Mouse (Mus musculus): Measurements from ENCODE around the gene Ppp1r17.

Gene Ppp1r17

GRCm38 (mm10) chr6:56017291-56017994, at the start of gene Ppp1r17:
Ppp1r17 (plus strand) TSS chr6:56017497.
- no peak for DNase-seq (ENCODE audit: low spot score)

- DNase-seq (ENCODE audit: low spot score): no peak
Observed at GRCm38 (mm10) chr6:55972998-55973397, 44.3 kb upstream of the Ppp1r17 start.

DNA sequence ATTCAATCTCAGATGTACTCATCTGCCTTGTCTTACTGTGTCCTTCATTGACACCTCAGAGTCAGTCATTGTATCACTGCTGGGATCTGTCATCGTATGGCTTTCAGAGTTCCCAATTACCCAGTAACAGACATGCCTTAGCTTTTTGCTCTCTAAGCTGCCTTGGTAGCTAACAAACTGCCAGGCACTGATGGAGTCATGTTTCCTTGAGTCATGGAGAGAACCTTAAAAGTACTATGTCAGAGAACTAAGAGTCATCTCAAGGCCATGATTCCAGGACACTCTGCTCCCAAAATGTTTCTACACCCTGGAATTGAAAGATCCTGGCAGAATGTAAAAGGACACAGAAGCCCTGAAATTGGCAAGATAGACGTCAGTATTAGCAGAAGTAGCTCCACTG, 37.5 kb upstream of the Ppp1r17 start:
- no peak for DNase-seq (ENCODE audit: low spot score)

DNA sequence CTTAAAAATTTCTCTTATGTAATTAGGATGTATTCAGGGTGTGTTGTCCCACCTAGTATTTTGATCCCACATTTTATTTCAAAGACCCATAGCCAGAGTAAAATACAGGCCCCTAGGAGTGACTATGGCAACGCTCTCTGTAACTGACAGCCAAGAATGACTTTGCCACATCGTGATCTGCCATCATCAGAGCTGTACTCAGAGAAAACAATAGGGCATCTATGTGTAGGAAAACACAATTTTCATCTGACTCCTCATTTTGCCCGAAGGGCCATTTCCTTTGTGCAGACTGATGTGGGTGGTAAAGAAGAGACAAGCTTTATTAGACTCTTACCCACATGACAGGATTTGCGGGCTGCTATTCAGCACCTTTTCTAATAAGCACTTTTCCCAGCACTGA, 8.6 kb upstream of the Ppp1r17 start:
- no peak for DNase-seq (ENCODE audit: low spot score)

DNA sequence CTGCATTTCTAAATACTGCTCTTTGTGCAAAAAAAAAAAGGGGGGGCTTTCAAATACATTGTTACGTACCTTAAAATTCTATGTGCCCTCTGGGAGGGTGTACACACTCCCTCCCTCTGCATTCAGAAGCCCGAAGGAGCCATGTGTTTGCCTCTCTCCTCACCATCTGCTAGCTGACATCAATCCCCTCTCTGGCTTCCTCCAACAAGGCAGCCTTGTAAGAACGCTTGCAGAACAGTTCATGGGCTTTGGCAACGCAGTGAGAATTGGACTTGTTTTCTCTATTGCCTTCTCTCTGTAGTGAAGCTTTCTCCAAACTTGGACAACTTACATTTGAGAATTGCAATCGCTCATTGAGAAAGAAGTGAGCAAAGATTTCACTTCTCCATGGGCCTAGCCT, 4.9 kb upstream of the Ppp1r17 start:
- DNase-seq (ENCODE audit: low spot score): no peak

GRCm38 (mm10) chr6:56019632-56020031, 2.3 kb downstream of the Ppp1r17 start:
- DNase-seq (ENCODE audit: low spot score): no peak

- no peak for DNase-seq (ENCODE audit: low spot score)
Observed at GRCm38 (mm10) chr6:56025533-56025932, 8.2 kb downstream of the Ppp1r17 start.

DNA sequence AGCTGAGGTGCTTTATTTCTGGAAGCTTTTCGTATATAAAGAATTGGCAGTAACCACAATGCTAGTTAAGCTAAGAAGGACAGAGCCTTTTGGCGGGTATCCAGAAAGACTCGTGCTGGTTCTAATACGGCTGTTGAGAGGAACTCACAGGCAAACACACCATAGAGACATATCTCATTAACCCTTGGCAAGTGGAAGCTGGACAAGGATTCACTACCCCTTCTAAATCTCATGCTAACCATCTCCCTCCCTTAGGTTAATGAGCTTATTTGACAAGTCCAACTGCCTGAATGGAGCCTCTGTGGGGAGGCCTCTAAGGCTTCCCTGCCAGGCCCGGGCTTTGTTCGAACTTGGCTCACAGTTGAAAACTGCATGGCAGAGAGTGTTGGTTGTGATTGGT, 10.0 kb downstream of the Ppp1r17 start:
- no peak for DNase-seq (ENCODE audit: low spot score)

DNA sequence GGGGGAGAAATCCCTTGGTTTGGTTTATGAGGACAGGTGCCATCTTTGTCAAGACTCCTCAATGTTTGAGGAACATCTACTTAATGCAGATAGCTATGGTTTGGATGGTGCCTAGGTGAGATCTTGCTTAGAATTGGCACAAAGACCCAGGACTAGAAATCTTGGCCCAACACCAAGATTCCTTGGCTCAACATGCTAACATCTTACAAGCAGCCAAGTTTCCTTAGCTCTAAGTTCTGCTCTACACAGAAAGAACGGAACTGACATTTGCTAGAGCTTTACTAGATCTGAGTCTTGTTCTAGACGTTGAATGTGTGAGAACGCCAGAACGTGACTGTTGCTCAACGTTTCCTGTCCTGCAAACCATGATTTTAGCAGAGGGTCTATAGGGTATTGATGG, 10.7 kb downstream of the Ppp1r17 start:
- DNase-seq (ENCODE audit: low spot score): no peak

DNA sequence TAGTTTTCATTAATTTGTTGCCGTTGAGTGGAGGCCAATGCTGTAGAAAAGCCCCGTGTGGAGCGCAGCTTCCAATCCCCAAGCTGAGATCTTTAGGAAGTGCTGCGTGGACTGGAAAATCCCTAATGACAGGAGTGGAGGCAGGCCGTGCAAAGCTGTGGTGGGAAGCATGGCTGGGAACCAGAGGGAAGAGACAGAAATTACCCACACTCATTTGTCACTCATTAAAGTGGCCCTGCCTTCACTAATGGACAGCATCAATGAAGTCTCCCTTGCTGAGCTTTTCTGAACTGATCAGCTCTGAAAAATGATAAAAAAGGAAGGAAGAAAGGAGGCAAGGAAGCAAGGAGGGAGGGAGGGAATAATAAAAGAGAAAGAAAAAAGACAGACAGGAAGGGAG, 12.7 kb downstream of the Ppp1r17 start:
- DNase-seq (ENCODE audit: low spot score): no peak

DNA sequence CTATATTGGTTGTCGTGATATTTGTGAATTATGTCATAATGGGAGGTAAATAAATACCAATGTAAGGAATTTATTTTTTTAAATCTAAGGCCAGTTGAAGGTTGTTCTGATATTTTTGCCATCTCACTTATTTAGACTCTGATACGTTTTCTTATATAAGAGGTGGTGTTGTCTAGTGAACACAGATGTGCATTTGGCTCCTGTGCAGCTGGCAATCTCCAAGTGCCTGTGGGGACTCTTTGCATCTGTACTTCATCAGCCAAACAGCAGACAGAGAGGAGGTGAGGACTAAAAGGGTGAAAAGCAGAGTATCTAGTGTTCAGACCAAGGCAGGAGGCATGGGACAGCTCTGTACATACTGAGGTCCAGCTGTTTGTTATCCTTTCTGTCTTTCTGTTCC, 14.9 kb downstream of the Ppp1r17 start:
- DNase-seq (ENCODE audit: low spot score): no peak

DNA sequence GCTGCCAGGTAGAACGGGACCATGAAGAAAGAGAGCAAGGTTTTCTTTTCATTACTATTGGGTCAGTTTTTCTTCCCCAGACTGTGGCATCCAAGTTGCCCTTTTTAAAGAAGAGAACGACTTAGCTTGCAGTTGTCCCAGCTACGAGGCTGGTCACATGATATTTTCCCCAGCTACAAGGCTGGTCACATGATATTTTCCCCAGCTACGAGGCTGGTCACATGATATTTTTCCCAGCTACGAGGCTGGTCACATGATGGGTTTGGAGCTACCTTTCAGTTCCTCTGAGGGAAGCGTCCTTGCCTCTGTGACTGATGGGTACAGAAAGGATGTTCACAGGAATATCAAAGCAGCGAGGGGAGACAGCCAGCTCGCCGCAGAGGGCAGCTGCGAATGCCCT, 17.8 kb downstream of the Ppp1r17 start:
- no peak for DNase-seq (ENCODE audit: low spot score)

DNA sequence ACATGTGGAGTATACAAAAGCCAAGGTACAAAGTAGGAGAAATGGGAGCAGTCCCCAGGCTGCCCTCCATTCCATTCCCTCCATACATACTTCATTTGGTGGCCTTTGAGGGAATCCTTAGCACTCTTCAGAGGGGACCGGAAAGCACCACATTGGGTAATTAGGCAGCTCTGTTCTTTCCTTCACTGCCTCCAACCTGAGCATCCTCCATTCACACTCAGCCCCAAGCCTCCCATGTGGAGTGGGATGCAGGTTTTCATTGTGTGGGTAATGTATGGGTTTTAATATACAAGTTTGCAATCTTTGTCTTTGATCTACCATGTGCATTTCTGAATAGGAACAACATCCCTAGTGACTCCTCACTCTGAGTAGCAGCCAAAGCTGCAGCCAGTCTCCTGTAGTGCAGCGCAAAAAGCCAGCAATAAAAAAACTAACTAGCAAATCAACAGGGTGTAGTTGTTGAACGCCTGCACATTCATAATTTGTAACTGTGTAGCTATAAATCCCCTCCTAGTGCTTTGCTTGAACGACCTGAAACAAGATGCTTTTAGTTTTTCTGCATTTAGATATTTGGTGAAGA, 22.3 kb downstream of the Ppp1r17 start:
- DNase-seq (ENCODE audit: low spot score): no peak

DNA sequence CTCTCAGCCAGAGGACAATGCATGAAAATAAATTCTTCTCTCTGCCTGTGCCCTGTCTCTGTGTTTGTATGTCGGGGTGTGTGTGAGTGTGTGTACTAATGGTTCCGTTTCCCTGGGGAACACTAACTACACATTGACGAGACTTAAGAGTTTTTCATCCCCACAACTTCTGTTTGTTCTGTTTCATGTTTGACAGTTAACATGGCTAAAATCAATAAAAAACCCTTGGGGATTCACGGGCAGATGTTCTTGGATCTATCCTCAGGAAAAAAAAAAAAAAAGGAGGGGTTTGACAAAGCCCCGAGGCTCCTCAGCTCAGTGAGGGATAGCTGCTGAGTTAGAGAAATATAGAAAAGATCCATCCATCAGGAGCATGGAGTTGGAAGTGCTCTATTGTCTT, 27.0 kb downstream of the Ppp1r17 start:
- no peak for DNase-seq (ENCODE audit: low spot score)

DNA sequence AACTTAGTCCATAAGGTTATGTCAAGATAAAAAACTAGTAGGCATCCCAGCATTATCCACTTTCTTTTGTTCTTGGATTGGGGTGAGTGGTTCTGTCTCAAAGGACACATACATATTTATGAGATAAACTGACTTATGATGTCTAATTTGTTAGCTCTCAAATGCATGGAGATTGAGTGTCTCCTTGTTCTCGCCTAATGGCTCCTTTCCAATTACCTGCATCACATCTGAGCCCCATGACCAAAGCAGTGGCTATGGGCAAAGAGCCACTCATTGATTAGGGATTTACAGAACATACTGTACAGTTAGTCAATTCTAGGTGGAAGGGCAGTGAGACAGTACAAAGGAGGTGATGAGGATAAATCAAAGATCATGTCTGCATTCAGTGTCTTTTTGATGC, 27.4 kb downstream of the Ppp1r17 start:
- no peak for DNase-seq (ENCODE audit: low spot score)

DNA sequence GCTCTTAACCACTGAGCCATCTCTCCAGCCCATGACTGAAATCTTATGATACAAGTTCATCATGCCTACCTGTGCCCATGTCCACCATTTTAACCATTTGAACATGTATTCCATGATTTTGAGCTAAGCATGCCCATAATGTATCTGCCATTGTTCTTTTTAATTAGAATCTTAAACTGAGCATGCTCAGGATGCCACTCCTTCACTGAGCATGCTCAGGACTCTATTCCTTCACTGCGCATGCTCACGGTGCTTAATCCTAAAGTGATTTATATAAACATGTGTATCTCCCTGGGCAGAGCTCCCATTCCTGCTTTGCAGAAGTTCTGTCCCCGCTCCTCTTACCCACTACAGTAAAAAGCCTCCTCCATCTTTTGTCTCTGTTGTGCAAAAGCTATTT, 31.3 kb downstream of the Ppp1r17 start:
- DNase-seq (ENCODE audit: low spot score): no peak

- no peak for DNase-seq (ENCODE audit: low spot score)
Observed at GRCm38 (mm10) chr6:56049104-56049503, 31.8 kb downstream of the Ppp1r17 start.

DNA sequence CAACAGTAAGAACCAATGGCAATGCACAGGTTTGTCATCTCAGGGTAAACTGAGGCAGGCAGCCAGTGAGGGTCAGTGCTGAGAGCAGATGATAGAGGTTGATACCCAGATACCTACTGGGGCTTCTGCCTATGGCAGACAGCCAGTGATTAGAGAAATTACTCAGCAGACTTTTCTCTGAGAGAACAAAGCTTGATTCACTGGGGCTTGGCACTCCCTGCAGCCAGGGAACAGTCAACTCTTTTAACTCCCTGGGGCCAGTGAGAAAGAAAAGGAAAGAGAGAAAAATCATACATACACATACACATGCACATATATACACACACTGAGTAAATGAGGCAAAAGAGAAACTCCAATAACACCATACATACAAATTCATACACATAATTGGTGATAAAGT, 46.4 kb downstream of the Ppp1r17 start:
- DNase-seq (ENCODE audit: low spot score): no peak

GRCm38 (mm10) chr6:56066632-56067282, 49.5 kb downstream of the Ppp1r17 start:
- DNase-seq (ENCODE audit: low spot score): peak; percentile 5

GRCm38 (mm10) chr6:56068516-56068915, 51.2 kb downstream of the Ppp1r17 start:
- DNase-seq (ENCODE audit: low spot score): no peak

DNA sequence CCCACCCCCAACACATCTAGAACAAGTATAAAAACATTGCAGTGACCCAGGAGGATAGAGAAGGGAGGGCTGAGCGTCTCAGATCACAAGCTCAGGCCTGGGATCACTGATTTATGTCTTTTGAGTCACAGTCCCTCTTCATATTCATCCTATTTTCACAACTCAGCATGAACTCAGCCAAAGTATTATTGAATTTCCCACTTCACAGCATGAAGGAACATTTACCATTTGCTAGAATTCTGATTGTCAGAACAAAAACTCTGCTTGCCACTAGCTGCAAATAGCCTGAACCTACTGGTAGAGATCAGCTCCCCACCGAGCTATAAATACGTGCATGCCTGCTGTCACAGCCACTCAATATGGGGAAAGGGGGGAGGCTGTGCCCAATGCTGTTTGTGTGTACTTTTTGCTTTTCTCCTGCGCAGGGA, 59.1 kb downstream of the Ppp1r17 start:
- DNase-seq (ENCODE audit: low spot score): no peak

All from ovary, postnatal 36 days (tissue).